Mouse (Mus musculus): ENCODE results near the gene Dmac2. TPM values are rescaled to one million over a fixed set of nuclear protein-coding genes. Genes with fewer than 3 reads are reported as not detected.

The Dmac2 gene
- polyA plus RNA-seq, 1 experiment = 74.8 TPM

GRCm38 (mm10) chr7:25637099-25637498 lies 17.9 kb downstream of the Dmac2 start:
- peaks cover 4% of the 10 kb centered on the region; the same call in 1 of the 2 replicates for H3K36me3 ChIP-seq (ENCODE audit: control insufficient read depth, insufficient read depth, low read length)
- no peak overlapping the region for H3K27ac ChIP-seq (ENCODE audit: insufficient read depth, low read depth, low read length)
- H3K27me3 ChIP-seq (ENCODE audit: control insufficient read depth, insufficient read depth, low read length) = no peaks in the 10 kb centered on the region
- no peak for TF ChIP-seq CTCF (IDR thresholded peaks at IDR 0.05; ENCODE audit: extremely low read depth, insufficient read length, insufficient replicate concordance, low read depth, low read length)
- TF ChIP-seq POLR2A (IDR thresholded peaks at IDR 0.05; ENCODE audit: low read depth, low read length) = no peak
- H3K4me3 ChIP-seq (ENCODE audit: low read depth, low read length) = no peak overlapping the region
- peaks cover 9% of the 10 kb centered on the region for H3K4me1 ChIP-seq (ENCODE audit: control insufficient read depth, insufficient read depth, insufficient read length, low read length)
- 89% methylated on average over 5 of the region's 5 CpGs for WGBS

GRCm38 (mm10) chr7:25639754-25640153 lies 20.5 kb downstream of the Dmac2 start:
- H3K27ac ChIP-seq (ENCODE audit: insufficient read depth, low read depth, low read length) = no peak overlapping the region
- WGBS = 98% methylated on average over 4 of the region's 4 CpGs
- peaks cover 4% of the 10 kb centered on the region; the same call in 1 of the 2 replicates for H3K36me3 ChIP-seq (ENCODE audit: control insufficient read depth, insufficient read depth, low read length)
- no peak overlapping the region for H3K4me3 ChIP-seq (ENCODE audit: low read depth, low read length)
- no peaks in the 10 kb centered on the region for H3K27me3 ChIP-seq (ENCODE audit: control insufficient read depth, insufficient read depth, low read length)
- H3K4me1 ChIP-seq (ENCODE audit: control insufficient read depth, insufficient read depth, insufficient read length, low read length) = peaks cover 3% of the 10 kb centered on the region; the same call in 1 of the 2 replicates
- no peak for TF ChIP-seq POLR2A (IDR thresholded peaks at IDR 0.05; ENCODE audit: low read depth, low read length)
- TF ChIP-seq CTCF (IDR thresholded peaks at IDR 0.05; ENCODE audit: extremely low read depth, insufficient read length, insufficient replicate concordance, low read depth, low read length) = no peak

- Histone ChIP-seq H3K36me3 (ENCODE audit: control insufficient read depth, insufficient read depth, low read length) (peaks cover 5% of the 10 kb centered on the region; the same call in 1 of the 2 replicates), H3K27me3 (ENCODE audit: control insufficient read depth, insufficient read depth, low read length) (no peaks in the 10 kb centered on the region), H3K27ac (ENCODE audit: insufficient read depth, low read depth, low read length) (no peak overlapping the region), H3K4me3 (ENCODE audit: low read depth, low read length) (no peak overlapping the region), H3K4me1 (ENCODE audit: control insufficient read depth, insufficient read depth, insufficient read length, low read length) (no peaks in the 10 kb centered on the region)
- WGBS = 73% methylated on average over 10 of the region's 10 CpGs
- no peak for TF ChIP-seq POLR2A (IDR thresholded peaks at IDR 0.05; ENCODE audit: low read depth, low read length)
- no peak for TF ChIP-seq CTCF (IDR thresholded peaks at IDR 0.05; ENCODE audit: extremely low read depth, insufficient read length, insufficient replicate concordance, low read depth, low read length)
Observed at GRCm38 (mm10) chr7:25644136-25644535, 24.9 kb downstream of the Dmac2 start.

- no peaks in the 10 kb centered on the region for H3K4me1 ChIP-seq (ENCODE audit: control insufficient read depth, insufficient read depth, insufficient read length, low read length)
Observed at GRCm38 (mm10) chr7:25644631-25645030, 25.4 kb downstream of the Dmac2 start.

GRCm38 (mm10) chr7:25645074-25645473 lies 25.9 kb downstream of the Dmac2 start:
- Histone ChIP-seq H3K27me3 (ENCODE audit: control insufficient read depth, insufficient read depth, low read length) (no peaks in the 10 kb centered on the region), H3K4me1 (ENCODE audit: control insufficient read depth, insufficient read depth, insufficient read length, low read length) (no peaks in the 10 kb centered on the region), H3K4me3 (ENCODE audit: low read depth, low read length) (no peak overlapping the region), H3K36me3 (ENCODE audit: control insufficient read depth, insufficient read depth, low read length) (peaks cover 5% of the 10 kb centered on the region; the same call in 1 of the 2 replicates), H3K27ac (ENCODE audit: insufficient read depth, low read depth, low read length) (no peak overlapping the region)
- TF ChIP-seq POLR2A (IDR thresholded peaks at IDR 0.05; ENCODE audit: low read depth, low read length) (no peak), CTCF (IDR thresholded peaks at IDR 0.05; ENCODE audit: extremely low read depth, insufficient read length, insufficient replicate concordance, low read depth, low read length) (no peak)
- 67% methylated on average over 14 of the region's 14 CpGs for WGBS

More at GRCm38 (mm10) chr7:25644631-25645030, 25.4 kb downstream of the Dmac2 start:
- peaks cover 5% of the 10 kb centered on the region; the same call in 1 of the 2 replicates for H3K36me3 ChIP-seq (ENCODE audit: control insufficient read depth, insufficient read depth, low read length)
- H3K4me3 ChIP-seq (ENCODE audit: low read depth, low read length) = no peak overlapping the region
- no peak overlapping the region for H3K27ac ChIP-seq (ENCODE audit: insufficient read depth, low read depth, low read length)
- 83% methylated on average over 4 of the region's 4 CpGs for WGBS
- H3K27me3 ChIP-seq (ENCODE audit: control insufficient read depth, insufficient read depth, low read length) = no peaks in the 10 kb centered on the region
- TF ChIP-seq POLR2A (IDR thresholded peaks at IDR 0.05; ENCODE audit: low read depth, low read length) (no peak), CTCF (IDR thresholded peaks at IDR 0.05; ENCODE audit: extremely low read depth, insufficient read length, insufficient replicate concordance, low read depth, low read length) (no peak)

- H3K36me3 ChIP-seq (ENCODE audit: control insufficient read depth, insufficient read depth, low read length) = 0 out of 2 replicates have a peak, but pooled peaks cover 2% of the 10 kb centered on the region
- H3K4me3 ChIP-seq (ENCODE audit: low read depth, low read length) = no peak overlapping the region
- no peaks in the 10 kb centered on the region; the same call in 1 of the 2 replicates for H3K4me1 ChIP-seq (ENCODE audit: control insufficient read depth, insufficient read depth, insufficient read length, low read length)
- no peak for TF ChIP-seq POLR2A (IDR thresholded peaks at IDR 0.05; ENCODE audit: low read depth, low read length)
- TF ChIP-seq CTCF (IDR thresholded peaks at IDR 0.05; ENCODE audit: extremely low read depth, insufficient read length, insufficient replicate concordance, low read depth, low read length) = peak; percentile 28; the same call in 1 of the 2 replicates
- H3K27ac ChIP-seq (ENCODE audit: insufficient read depth, low read depth, low read length) = no peak overlapping the region; the same call in 1 of the 2 replicates
- 60% methylated on average over 5 of the region's 5 CpGs for WGBS
- H3K27me3 ChIP-seq (ENCODE audit: control insufficient read depth, insufficient read depth, low read length) = no peaks in the 10 kb centered on the region
Observed at GRCm38 (mm10) chr7:25647574-25648123, 28.4 kb downstream of the Dmac2 start.

- 75% methylated on average over 5 of the region's 5 CpGs for WGBS
- no peaks in the 10 kb centered on the region; the same call in 1 of the 2 replicates for H3K4me1 ChIP-seq (ENCODE audit: control insufficient read depth, insufficient read depth, insufficient read length, low read length)
- H3K27me3 ChIP-seq (ENCODE audit: control insufficient read depth, insufficient read depth, low read length) = no peaks in the 10 kb centered on the region
- 0 out of 2 replicates have a peak, but pooled peaks cover 2% of the 10 kb centered on the region for H3K36me3 ChIP-seq (ENCODE audit: control insufficient read depth, insufficient read depth, low read length)
- no peak overlapping the region for H3K27ac ChIP-seq (ENCODE audit: insufficient read depth, low read depth, low read length)
- H3K4me3 ChIP-seq (ENCODE audit: low read depth, low read length) = no peak overlapping the region
- TF ChIP-seq POLR2A (IDR thresholded peaks at IDR 0.05; ENCODE audit: low read depth, low read length) = no peak
- no peak for TF ChIP-seq CTCF (IDR thresholded peaks at IDR 0.05; ENCODE audit: extremely low read depth, insufficient read length, insufficient replicate concordance, low read depth, low read length)
Observed at GRCm38 (mm10) chr7:25649839-25650238, 30.6 kb downstream of the Dmac2 start.

All from small intestine, adult 2 months (tissue).